Mouse (Mus musculus) T-helper 17 cell (primary cell): Measurements from ENCODE around the gene Rhbdf1.
"Not testable (repeated sequence)": the region's sequence is repeated elsewhere in the genome, so short reads cannot be mapped to it uniquely, and the experiment has no call there.

Experiments
- in situ Hi-C, 2 experiments: fragments of 300-600 bp; cut with MboI, MseI; formaldehyde crosslinking; loops; 1 replicate in 1 of 2; 2 replicates in 1 of 2; pipeline ENCODE4 v1.15.1; 2025; ENCODE audit warnings: high pct_unique_total_duplicates in 2 of 2

Rhbdf1 gene

GRCm38 (mm10) chr11:32222570-32223194 is 582 bp upstream of the Rhbdf1 start:
- in situ Hi-C loops = no loop called here

DNA sequence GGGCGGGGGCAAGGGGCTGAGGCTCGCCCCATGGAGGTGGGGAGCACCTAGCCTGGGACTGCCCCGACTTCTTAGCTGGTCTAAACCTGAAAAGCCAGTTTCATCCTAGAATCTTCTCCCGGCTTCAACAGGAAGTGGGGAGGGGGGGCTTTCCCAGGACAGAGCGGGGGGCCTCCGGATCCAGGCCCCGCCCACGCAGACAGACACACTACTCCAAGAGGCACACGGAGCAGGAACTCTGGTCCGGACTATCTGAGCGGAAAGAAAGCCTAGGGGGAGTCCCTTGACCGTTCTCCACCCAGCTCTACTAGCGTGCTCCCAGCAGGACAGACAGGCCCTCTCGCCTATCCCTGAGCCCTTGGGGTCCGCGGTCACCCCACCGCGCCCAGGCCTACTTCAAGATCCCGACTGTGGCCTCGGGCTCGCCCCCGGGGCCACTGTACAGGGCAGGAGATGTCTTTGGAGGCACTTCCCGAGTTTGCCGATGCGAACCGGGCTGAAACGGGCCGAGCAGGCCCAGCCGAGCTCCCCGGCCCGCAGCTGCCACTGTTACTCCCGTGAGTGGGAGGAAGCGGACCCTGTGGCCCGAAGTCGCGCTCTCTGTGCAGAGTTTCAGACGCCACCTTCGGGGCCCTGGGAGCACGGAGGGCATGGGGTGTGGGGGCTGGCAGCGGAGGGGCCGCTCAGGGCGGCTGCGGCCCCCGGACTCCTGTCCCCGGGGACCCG is 712 bp downstream of the Rhbdf1 start:
- in situ Hi-C loops = no loop called here

DNA sequence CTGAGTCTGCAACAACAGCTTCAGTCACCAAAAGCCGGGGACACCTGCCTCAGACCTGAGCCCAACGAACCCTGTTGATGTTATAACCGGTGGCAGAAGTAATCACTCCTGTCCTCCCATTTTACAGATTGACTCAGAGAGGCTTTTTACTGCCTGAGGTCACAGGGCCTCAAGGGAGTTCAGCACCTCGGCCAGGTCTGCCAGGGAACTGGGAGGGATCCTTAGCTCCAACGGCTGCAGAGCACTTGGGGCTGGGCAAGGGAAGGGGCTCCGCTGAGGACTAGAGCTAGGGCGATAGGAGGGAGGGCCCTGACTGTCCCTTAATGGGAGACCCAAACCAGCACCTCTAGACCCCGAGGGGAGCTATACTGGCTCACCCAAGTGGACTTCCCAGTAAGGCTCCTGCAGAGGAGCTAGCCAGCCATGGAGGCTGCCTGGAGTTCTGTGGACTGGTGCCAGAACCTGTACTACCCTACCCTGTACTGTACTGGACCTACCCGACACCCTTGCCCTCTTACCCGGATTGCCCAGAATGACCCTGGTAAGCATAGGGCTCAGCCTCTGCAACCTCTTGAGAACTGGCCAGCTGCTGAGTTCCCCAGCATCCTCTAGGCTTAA is 1.4 kb downstream of the Rhbdf1 start:
- in situ Hi-C loops = no loop called here

- in situ Hi-C loops = loop anchor here in 1 of 2 experiments (5.0 kb wide), 1 partner anchor 98 kb away; no protein-coding TSS in a partner anchor
Measured at GRCm38 (mm10) chr11:32219287-32219686, 2.8 kb downstream of the Rhbdf1 start.

GRCm38 (mm10) chr11:32218501-32219050 is 3.5 kb downstream of the Rhbdf1 start:
- in situ Hi-C loops = loop anchor here in 1 of 2 experiments (5.0 kb wide), 1 partner anchor 99 kb away; no protein-coding TSS in a partner anchor

GRCm38 (mm10) chr11:32216851-32217250 is 5.2 kb downstream of the Rhbdf1 start:
- in situ Hi-C loops = loop anchor here in 1 of 2 experiments (5.0 kb wide), 1 partner anchor 100 kb away; no protein-coding TSS in a partner anchor

GRCm38 (mm10) chr11:32215372-32216162 is 6.5 kb downstream of the Rhbdf1 start:
- in situ Hi-C loops = loop anchor here in 1 of 2 experiments (5.0 kb wide), 1 partner anchor 102 kb away; no protein-coding TSS in a partner anchor

GRCm38 (mm10) chr11:32210623-32211022 is 11.5 kb downstream of the Rhbdf1 start:
- in situ Hi-C loops = no loop called here

DNA sequence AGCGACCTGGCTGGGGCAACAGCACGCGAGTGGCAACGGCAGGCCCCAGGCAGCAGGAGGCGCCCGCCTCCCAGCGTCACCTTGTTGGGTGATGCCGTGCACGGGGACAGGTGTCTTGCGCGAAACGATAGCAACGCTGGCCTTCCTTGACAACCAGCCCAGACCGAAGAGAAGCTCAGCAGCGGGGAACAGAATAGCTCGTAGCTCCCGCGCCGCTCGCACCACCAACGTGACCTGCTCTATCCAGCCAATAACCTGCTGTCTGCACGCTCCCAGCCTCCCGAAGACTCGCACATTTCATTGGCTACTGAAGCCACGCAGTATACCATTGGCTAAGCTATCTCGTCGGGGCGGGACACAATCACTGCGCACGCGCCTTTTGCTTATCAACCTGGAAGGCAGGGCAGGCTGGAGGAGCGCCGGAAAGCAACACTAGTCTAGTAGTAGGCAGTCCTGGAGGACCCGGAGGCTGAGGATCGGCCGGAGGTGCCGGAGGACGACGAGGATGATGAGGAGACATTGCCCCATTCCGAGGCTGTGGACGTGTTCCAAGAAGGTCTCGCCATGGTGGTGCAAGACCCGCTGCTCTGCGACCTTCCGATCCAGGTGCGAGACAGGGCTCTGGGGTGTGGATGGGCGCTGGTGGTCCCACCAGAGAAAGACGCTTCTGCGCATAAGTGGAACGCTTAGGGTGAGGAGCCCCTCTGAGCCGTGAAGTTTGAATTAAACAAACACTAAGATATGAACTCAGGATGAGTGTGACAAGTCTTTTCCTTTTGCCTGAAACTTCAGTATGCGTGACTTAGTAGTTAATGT is 16.8 kb downstream of the Rhbdf1 start, which contains the start of gene Snrnp25:
TSS of gene Snrnp25 (plus strand) at position 358 of the 816 bp plus-strand sequence.
- in situ Hi-C loops = no loop called here

DNA sequence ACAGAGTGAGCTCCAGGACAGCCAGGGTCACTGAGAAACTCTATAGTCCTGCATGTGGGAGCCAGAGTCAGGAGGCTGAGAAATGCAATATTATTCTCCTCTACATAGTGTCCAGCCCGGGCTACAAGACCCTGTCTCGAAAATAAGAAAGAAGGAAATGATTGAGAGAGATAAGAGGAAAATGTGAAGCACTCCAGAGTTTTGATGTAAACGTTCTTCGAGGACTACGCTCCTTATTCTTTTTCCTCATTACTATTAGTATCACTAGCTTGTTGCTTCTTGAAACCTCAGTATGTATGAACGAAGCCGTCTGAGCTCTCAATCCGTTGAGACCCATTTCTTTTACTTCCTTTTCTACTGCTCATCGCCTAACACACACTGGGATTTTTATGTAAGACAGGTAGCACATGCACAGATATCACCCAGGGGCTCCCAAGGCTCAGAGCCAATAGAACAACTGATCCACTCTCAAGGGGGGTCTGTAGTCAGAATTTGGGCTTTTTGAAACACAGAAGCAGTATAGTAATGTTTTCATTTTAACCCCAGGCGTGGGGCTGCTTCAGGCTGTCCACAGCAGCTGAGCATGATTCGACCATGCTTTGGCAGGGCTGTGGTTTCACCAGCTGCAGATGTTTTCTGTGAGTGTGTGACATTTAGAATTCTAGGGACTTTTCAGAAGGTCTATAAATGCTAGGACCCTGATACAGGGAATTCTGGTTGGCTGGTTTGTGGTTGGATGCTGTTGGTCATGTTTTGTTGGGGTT is 20.0 kb downstream of the Rhbdf1 start:
- in situ Hi-C loops = no loop called here

DNA sequence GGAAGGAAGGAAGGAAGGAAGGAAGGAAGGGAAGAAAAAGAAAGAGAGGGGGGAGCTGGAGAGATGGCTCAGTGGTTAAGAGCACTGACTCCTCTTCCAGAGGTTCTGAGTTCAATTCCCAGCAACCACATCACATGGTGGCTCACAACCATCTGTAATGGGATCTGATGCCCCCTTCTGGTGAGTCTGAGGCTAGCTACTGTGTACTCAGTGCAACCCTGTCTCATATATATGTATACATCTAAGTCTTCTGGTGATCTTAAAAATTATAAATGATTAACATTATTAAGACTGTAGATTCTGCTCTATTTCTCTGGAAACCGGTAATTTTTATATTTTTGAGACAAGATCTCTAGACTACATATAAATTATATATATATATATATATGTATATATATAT is 21.1 kb downstream of the Rhbdf1 start:
- in situ Hi-C loops = not testable (repeated sequence)

DNA sequence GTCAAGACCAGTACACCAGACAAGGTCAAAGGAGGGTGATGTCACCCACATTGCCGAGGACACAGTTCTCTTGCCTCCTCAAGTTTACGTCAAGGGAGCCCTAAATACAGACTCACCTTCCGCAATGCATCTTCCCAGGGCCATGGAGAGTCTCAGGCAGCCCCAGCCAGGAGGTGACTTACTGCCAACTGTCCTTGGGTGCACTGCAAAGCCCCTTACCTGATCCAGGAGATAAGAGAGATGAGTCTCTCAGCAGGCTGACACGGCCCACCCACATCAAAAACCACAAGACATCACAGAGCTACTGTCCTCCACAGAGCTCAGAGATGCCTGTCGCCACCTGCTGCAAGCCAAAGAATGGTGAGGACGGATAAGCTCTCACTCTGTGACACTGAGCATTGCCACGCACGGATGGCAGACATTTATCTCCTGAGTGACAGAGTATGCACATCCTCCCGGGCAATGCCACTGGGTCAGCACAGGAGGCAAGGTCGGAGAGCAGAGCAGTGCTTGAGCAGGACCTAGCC is 22.0 kb downstream of the Rhbdf1 start, which contains the start of gene Il9r:
TSS of gene Il9r (minus strand) at position 205 of the 527 bp plus-strand sequence.
- in situ Hi-C loops = no loop called here

DNA sequence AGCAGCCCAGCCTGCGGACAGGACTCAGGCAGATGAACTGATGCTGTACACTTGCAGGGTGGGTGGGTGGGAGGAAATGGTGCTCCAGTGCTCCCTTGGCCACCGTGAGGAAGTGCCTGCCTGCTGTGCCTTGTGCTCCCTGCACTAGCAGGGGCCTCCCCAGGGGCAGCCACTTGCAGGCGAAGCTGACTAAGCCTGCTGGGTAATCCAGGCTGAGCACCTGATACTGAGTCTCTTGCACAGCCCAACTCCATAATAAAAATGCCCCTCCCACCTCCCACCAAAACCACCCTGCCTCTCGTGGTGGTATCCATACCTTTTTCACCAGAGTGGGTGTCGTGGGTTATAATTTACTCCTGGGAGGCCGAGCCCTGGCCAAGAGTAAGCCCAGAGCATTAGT is 22.9 kb downstream of the Rhbdf1 start:
- in situ Hi-C loops = no loop called here

GRCm38 (mm10) chr11:32198256-32198955 is 23.7 kb downstream of the Rhbdf1 start:
- in situ Hi-C loops = no loop called here

- in situ Hi-C loops = no loop called here
Measured at GRCm38 (mm10) chr11:32197766-32198165, 24.3 kb downstream of the Rhbdf1 start.

- in situ Hi-C loops = no loop called here
Measured at GRCm38 (mm10) chr11:32196727-32197126, 25.4 kb downstream of the Rhbdf1 start.

DNA sequence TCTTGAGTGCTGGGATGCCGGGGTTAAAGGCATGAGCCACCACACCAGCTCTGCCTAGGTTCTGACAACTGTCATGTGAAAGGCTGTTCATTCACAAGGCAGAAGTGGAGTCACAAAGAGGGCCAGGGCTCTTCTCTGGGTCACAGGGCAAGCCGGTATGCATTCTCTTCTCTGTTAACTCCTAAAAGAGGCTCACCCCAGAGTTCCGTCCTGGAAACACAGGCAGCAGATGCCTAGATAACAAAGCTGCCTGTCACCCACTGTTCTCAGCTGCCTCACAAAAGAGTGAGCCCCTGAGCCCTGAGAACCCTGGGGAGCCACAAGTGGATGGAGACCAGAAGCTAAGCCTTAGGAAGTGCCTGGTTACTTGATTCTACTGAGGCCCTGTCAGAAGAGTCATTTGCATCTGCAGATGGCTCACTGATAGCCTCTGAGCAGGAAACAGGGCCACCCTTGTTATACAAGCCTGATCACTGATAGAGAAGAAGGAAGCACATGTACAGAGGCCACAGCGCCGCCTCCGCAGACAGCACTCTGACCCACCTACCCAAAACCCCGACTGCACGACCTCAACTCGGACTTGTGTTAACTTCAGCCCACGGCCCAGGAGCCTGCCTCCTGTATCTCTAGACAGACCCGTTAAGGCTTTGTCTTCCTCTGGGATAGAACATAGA is 26.1 kb downstream of the Rhbdf1 start:
- in situ Hi-C loops = no loop called here

- in situ Hi-C loops = no loop called here
Measured at GRCm38 (mm10) chr11:32194626-32195025, 27.5 kb downstream of the Rhbdf1 start.
